Mouse (Mus musculus): ENCODE data around the gene Supt5. TPM values are rescaled to one million over a fixed set of nuclear protein-coding genes. Genes with fewer than 3 reads are reported as not detected.

Supt5 gene
- polyA plus RNA-seq, 2 experiments = 76.2 to 116 TPM

DNA sequence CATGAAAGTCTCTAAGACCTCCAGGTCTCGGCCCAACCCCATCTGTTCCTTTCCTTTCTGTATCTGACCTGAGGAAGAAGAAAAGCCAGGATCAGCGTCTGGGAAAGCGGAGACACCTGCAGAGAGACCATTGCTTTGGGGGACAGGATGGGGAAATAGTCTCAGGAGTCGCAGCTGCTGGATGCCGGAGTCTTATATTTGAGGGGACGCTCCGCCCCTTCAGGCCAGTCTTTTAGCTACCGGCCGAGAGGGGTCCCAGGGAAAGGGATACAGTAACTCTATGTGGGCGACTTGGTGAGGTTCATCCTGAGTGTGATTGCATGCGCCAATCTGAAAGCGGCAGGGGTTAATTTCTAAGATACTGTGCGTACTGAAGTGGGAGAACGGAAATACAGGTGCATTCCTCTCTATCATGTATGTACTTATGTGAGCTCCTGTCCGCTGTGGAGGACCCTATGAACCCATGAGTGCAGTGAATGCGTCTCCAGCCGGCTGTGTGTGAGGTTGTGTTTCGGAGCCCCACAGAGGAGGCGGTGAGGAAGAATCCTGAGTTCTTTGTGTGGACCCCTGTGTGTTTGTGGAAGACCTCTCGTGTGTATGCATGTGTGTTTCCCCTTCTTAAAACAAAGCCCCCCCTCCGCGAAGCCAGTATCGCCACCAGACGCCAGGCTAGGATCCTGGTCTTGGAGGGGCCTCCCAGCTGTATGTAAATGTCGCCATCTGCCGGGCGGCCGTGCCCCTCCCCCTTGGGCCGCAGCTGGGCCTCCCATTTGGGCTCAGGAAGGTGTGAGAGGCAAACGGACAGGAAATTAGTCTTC lies 36.7 kb downstream of the Supt5 start, which contains the start of gene Dll3:
Gene Dll3, minus strand, starts transcription at position 623 of the 818 bp plus-strand sequence.
- TF ChIP-seq POLR2A (IDR thresholded peaks at IDR 0.05; ENCODE audit: borderline replicate concordance, extremely low read depth, insufficient read depth, insufficient read length) = no peak
- peak within 1 kb of the TSS; percentile 29 for H3K4me3 ChIP-seq (replicated peaks; ENCODE audit: low read length)
- H3K27me3 ChIP-seq (ENCODE audit: control insufficient read depth, insufficient read depth, low read length) = peaks cover 35% of the 10 kb centered on the region
- peak within 1 kb of the TSS; percentile 34; the same call in 1 of the 2 replicates for H3K9ac ChIP-seq (ENCODE audit: low read depth, low read length, severe bottlenecking)
- 0 out of 2 replicates have a peak, but pooled peaks have one; percentile 45 for ATAC-seq (ENCODE audit: low FRiP score, low read depth)
- peak within 1 kb of the TSS; percentile 58 for H3K4me2 ChIP-seq (replicated peaks; ENCODE audit: low read depth, low read length, severe bottlenecking)
- H3K4me1 ChIP-seq (ENCODE audit: control insufficient read depth, insufficient read depth, low read length) = no peaks in the 10 kb centered on the region; the same call in 1 of the 2 replicates
- H3K27ac ChIP-seq (replicated peaks; ENCODE audit: low read depth, low read length) = no peak within 1 kb of the TSS
- peak; percentile 26 for DNase-seq (ENCODE audit: low spot score)
- H3K36me3 ChIP-seq (ENCODE audit: control insufficient read depth, insufficient read depth, low read length) = peaks cover 21% of the 10 kb centered on the region
- H3K9me3 ChIP-seq (ENCODE audit: control insufficient read depth, low read length) = no peaks in the 10 kb centered on the region
- under 1% methylated on average over 30 of the region's 30 CpGs for WGBS

DNA sequence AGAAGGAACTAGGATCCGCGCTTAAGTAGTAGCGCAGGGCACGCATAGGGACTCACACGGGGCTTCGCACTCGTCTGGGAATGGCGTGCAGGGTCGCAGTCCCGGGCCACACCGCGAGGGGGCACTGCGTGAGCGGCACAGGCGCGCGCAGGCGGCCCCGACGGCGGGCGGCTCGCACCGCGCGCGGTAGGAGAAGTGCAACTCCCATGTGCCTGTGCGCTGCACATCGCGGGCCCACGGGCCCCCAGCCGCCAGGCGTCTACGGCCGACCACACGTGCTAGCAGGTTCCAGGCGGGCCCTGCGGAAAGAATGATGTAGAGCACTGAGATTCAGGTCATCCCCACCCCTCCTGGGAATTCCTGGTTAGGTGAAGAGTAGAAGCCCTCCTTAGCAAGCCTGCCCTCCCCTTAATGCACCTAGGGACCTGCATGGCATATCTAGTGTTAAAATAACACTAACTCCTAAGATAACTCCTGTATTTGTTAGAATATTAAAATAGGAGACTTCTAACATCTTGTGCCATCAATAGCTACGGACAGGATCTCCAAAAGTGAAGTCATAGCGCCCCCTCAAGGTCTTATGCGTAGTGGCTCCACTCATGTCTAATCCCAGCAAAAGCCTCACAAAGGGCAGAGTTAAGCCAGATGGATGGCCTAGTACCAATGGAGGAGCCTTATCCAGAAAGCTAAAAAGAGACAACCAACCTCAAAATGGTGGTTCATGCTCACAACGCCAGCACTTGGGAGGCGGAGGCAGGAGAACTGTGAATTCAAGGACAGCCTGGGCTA lies 39.5 kb downstream of the Supt5 start:
- no peak overlapping the region for H3K4me2 ChIP-seq (replicated peaks; ENCODE audit: low read depth, low read length, severe bottlenecking)

DNA sequence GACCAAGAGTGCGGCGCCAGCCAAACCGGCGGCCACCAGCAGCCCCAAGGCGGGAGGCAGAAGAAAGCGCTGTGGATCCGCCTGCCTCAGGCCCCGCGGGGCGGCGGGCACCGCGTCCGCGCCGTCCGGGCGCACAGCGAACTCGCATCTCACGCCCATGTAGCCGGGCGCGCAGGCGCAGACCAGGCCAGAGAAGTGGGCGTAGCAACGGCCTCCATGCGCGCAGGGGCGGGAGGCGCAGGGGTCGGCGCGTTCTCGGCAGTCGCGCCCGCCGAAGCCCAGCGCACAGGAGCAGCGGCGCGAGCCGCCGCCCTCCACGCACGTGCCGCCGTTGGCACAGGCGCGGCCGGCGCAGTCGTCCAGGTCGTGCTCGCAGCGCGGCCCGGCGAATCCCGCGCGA lies 44.1 kb downstream of the Supt5 start:
- no peak overlapping the region for H3K27ac ChIP-seq (replicated peaks; ENCODE audit: low read depth, low read length)
- H3K9me3 ChIP-seq (ENCODE audit: control insufficient read depth, low read length) = no peaks in the 10 kb centered on the region
- peak overlapping the region; percentile 60 for H3K9ac ChIP-seq (ENCODE audit: low read depth, low read length, severe bottlenecking)
- H3K4me1 ChIP-seq (ENCODE audit: control insufficient read depth, insufficient read depth, low read length) = no peaks in the 10 kb centered on the region
- 13% methylated on average over 31 of the region's 63 CpGs for WGBS
- peak overlapping the region; percentile 48 for H3K4me3 ChIP-seq (replicated peaks; ENCODE audit: low read length)
- no peaks in the 10 kb centered on the region for H3K36me3 ChIP-seq (ENCODE audit: control insufficient read depth, insufficient read depth, low read length)
- H3K27me3 ChIP-seq (ENCODE audit: control insufficient read depth, insufficient read depth, low read length) = peaks cover 49% of the 10 kb centered on the region
- DNase-seq (ENCODE audit: low spot score) (peak; percentile 75), ATAC-seq (ENCODE audit: low FRiP score, low read depth) (peak; percentile 84)
- H3K4me2 ChIP-seq (replicated peaks; ENCODE audit: low read depth, low read length, severe bottlenecking) = peak overlapping the region; percentile 79
- TF ChIP-seq POLR2A (IDR thresholded peaks at IDR 0.05; ENCODE audit: borderline replicate concordance, extremely low read depth, insufficient read depth, insufficient read length) = no peak

More for the DNA sequence above, 39.5 kb downstream of the Supt5 start:
- peak; percentile 61 for DNase-seq (ENCODE audit: low spot score)
- H3K27me3 ChIP-seq (ENCODE audit: control insufficient read depth, insufficient read depth, low read length) = peaks cover 45% of the 10 kb centered on the region
- no peak overlapping the region for H3K4me3 ChIP-seq (replicated peaks; ENCODE audit: low read length)
- no peak overlapping the region for H3K27ac ChIP-seq (replicated peaks; ENCODE audit: low read depth, low read length)
- H3K36me3 ChIP-seq (ENCODE audit: control insufficient read depth, insufficient read depth, low read length) = no peaks in the 10 kb centered on the region
- no peak for ATAC-seq (ENCODE audit: low FRiP score, low read depth)
- WGBS = 25% methylated on average over 43 of the region's 43 CpGs
- no peaks in the 10 kb centered on the region for H3K9me3 ChIP-seq (ENCODE audit: control insufficient read depth, low read length)
- 0 out of 2 replicates have a peak overlapping the region, but pooled peaks have one; percentile 25 for H3K9ac ChIP-seq (ENCODE audit: low read depth, low read length, severe bottlenecking)
- H3K4me1 ChIP-seq (ENCODE audit: control insufficient read depth, insufficient read depth, low read length) = no peaks in the 10 kb centered on the region; the same call in 1 of the 2 replicates
- TF ChIP-seq POLR2A (IDR thresholded peaks at IDR 0.05; ENCODE audit: borderline replicate concordance, extremely low read depth, insufficient read depth, insufficient read length) = no peak

DNA sequence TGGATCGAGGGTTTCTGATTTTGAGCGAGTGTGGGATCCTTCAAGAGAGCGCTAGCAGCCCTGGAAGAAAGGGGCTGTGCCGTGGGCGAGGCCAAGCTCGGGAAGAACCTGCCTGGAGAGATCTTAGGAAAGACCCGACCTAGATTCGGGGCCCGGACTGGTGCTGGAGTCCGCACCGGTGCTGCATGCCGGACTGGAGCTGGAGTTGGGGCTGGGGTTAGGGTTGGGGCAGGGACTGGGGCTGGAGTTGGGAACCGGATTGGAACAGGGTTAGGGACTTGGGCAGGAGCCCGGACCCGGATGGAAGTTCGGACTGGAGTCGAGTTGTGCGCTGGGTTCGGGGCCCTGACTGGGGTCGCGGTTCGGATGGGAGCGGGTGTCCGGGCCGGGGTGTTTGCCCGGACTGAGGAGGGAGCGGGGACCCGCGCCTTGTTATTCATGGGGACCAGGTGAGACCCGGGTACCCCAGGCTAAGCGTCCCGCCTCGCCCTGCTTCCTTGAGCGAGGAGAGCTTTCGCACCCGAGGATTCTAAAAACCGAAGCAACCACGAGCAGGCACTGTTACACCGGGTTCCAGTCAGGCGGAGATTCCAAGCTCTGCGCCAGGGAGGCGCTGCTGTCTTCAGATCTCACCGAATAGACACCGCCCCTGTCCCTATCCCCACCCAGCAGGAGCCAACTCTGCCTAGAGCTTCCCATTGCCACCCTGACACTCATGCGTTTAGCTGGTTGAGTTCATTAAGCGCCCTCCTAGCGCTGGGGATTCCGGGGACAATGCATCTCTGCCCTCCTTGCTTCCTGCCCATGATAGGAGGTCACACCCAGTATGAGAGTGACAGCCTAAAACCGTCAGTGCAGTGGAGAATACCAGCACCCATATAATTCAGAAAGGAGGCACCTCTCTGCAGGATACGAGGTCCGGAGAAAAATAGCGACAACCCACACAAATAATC lies 47.6 kb downstream of the Supt5 start, which contains the start of gene Selenov:
Gene Selenov, minus strand, starts transcription at position 549 of the 953 bp plus-strand sequence.
- H3K9me3 ChIP-seq (ENCODE audit: control insufficient read depth, low read length) = no peaks in the 10 kb centered on the region
- H3K36me3 ChIP-seq (ENCODE audit: control insufficient read depth, insufficient read depth, low read length) = no peaks in the 10 kb centered on the region
- H3K27me3 ChIP-seq (ENCODE audit: control insufficient read depth, insufficient read depth, low read length) = peaks cover 56% of the 10 kb centered on the region
- H3K4me1 ChIP-seq (ENCODE audit: control insufficient read depth, insufficient read depth, low read length) = no peaks in the 10 kb centered on the region
- H3K9ac ChIP-seq (ENCODE audit: low read depth, low read length, severe bottlenecking) = peak within 1 kb of the TSS; percentile 28; the same call in 1 of the 2 replicates
- 1% methylated on average over 48 of the region's 52 CpGs for WGBS
- H3K4me3 ChIP-seq (replicated peaks; ENCODE audit: low read length) = peak within 1 kb of the TSS; percentile 11
- no peak for ATAC-seq (ENCODE audit: low FRiP score, low read depth)
- no peak for TF ChIP-seq POLR2A (IDR thresholded peaks at IDR 0.05; ENCODE audit: borderline replicate concordance, extremely low read depth, insufficient read depth, insufficient read length)
- H3K27ac ChIP-seq (replicated peaks; ENCODE audit: low read depth, low read length) = no peak within 1 kb of the TSS
- H3K4me2 ChIP-seq (replicated peaks; ENCODE audit: low read depth, low read length, severe bottlenecking) = peak within 1 kb of the TSS; percentile 32
- DNase-seq (ENCODE audit: low spot score) = peak; percentile 9

Measured in limb, embryonic 14.5 days (tissue).